Mouse (Mus musculus): ENCODE results near the gene Oard1. TPM values are rescaled to one million over a fixed set of nuclear protein-coding genes. Genes with fewer than 3 reads are reported as not detected.

Gene Oard1
- polyA plus RNA-seq, 1 experiment: 14.1 TPM

GRCm38 (mm10) chr17:48365511-48366155 is 44.2 kb upstream of the Oard1 start:
- no peak overlapping the region for H3K4me3 ChIP-seq (ENCODE audit: insufficient read depth, poor library complexity, severe bottlenecking)
- no peaks in the 10 kb centered on the region for H3K27me3 ChIP-seq (ENCODE audit: control insufficient read depth, insufficient read depth, insufficient read length)
- no peaks in the 10 kb centered on the region for H3K79me3 ChIP-seq (ENCODE audit: low read depth)
- no peak for TF ChIP-seq MYOG (IDR thresholded peaks at IDR 0.05; ENCODE audit: control insufficient read depth, extremely low read depth, insufficient read length)
- TF ChIP-seq MAX (IDR thresholded peaks at IDR 0.05): no peak
- no peak for TF ChIP-seq USF1 (IDR thresholded peaks at IDR 0.05; ENCODE audit: low read depth)
- no peak for TF ChIP-seq CEBPB (IDR thresholded peaks at IDR 0.05; ENCODE audit: low read depth)
- no peak for TF ChIP-seq CTCF (IDR thresholded peaks at IDR 0.05; ENCODE audit: control insufficient read depth, insufficient read depth, insufficient read length)
- no peak for TF ChIP-seq MYOD1 (IDR thresholded peaks at IDR 0.05; ENCODE audit: control insufficient read depth, insufficient read length, low read depth)
- no peak for TF ChIP-seq FOSL1 (IDR thresholded peaks at IDR 0.05; ENCODE audit: insufficient read depth, low read length, poor library complexity, severe bottlenecking)
- H3ac ChIP-seq (ENCODE audit: control insufficient read depth, insufficient read length, low read depth): no peak overlapping the region
- H3K36me3 ChIP-seq (ENCODE audit: control insufficient read depth, insufficient read depth): no peaks in the 10 kb centered on the region
- H3K79me2 ChIP-seq (ENCODE audit: control insufficient read depth, insufficient read depth): no peaks in the 10 kb centered on the region

- no peaks in the 10 kb centered on the region for H3K79me2 ChIP-seq (ENCODE audit: control insufficient read depth, insufficient read depth)
- no peak overlapping the region for H3K4me3 ChIP-seq (ENCODE audit: insufficient read depth, poor library complexity, severe bottlenecking)
- TF ChIP-seq CEBPB (IDR thresholded peaks at IDR 0.05; ENCODE audit: low read depth) (no peak), MYOD1 (IDR thresholded peaks at IDR 0.05; ENCODE audit: control insufficient read depth, insufficient read length, low read depth) (no peak), CTCF (IDR thresholded peaks at IDR 0.05; ENCODE audit: control insufficient read depth, insufficient read depth, insufficient read length) (no peak), FOSL1 (IDR thresholded peaks at IDR 0.05; ENCODE audit: insufficient read depth, low read length, poor library complexity, severe bottlenecking) (no peak), MAX (IDR thresholded peaks at IDR 0.05) (no peak), MYOG (IDR thresholded peaks at IDR 0.05; ENCODE audit: control insufficient read depth, extremely low read depth, insufficient read length) (no peak), USF1 (IDR thresholded peaks at IDR 0.05; ENCODE audit: low read depth) (no peak)
- no peaks in the 10 kb centered on the region for H3K79me3 ChIP-seq (ENCODE audit: low read depth)
- H3K27me3 ChIP-seq (ENCODE audit: control insufficient read depth, insufficient read depth, insufficient read length): no peaks in the 10 kb centered on the region
- H3K36me3 ChIP-seq (ENCODE audit: control insufficient read depth, insufficient read depth): no peaks in the 10 kb centered on the region
- H3ac ChIP-seq (ENCODE audit: control insufficient read depth, insufficient read length, low read depth): no peak overlapping the region
Observed at GRCm38 (mm10) chr17:48366806-48367205, 43.0 kb upstream of the Oard1 start.

- H3K79me2 ChIP-seq (ENCODE audit: control insufficient read depth, insufficient read depth): no peaks in the 10 kb centered on the region
- no peaks in the 10 kb centered on the region for H3K27me3 ChIP-seq (ENCODE audit: control insufficient read depth, insufficient read depth, insufficient read length)
- no peaks in the 10 kb centered on the region for H3K36me3 ChIP-seq (ENCODE audit: control insufficient read depth, insufficient read depth)
- no peak overlapping the region for H3K4me3 ChIP-seq (ENCODE audit: insufficient read depth, poor library complexity, severe bottlenecking)
- TF ChIP-seq CTCF (IDR thresholded peaks at IDR 0.05; ENCODE audit: control insufficient read depth, insufficient read depth, insufficient read length) (no peak), MYOG (IDR thresholded peaks at IDR 0.05; ENCODE audit: control insufficient read depth, extremely low read depth, insufficient read length) (no peak), USF1 (IDR thresholded peaks at IDR 0.05; ENCODE audit: low read depth) (no peak), MAX (IDR thresholded peaks at IDR 0.05) (no peak), FOSL1 (IDR thresholded peaks at IDR 0.05; ENCODE audit: insufficient read depth, low read length, poor library complexity, severe bottlenecking) (no peak), MYOD1 (IDR thresholded peaks at IDR 0.05; ENCODE audit: control insufficient read depth, insufficient read length, low read depth) (no peak), CEBPB (IDR thresholded peaks at IDR 0.05; ENCODE audit: low read depth) (no peak)
- no peaks in the 10 kb centered on the region for H3K79me3 ChIP-seq (ENCODE audit: low read depth)
- H3ac ChIP-seq (ENCODE audit: control insufficient read depth, insufficient read length, low read depth): no peak overlapping the region
Observed at GRCm38 (mm10) chr17:48371621-48372020, 38.2 kb upstream of the Oard1 start.

- Histone ChIP-seq H3K36me3 (ENCODE audit: control insufficient read depth, insufficient read depth) (no peaks in the 10 kb centered on the region), H3K27me3 (ENCODE audit: control insufficient read depth, insufficient read depth, insufficient read length) (no peaks in the 10 kb centered on the region), H3K4me3 (ENCODE audit: insufficient read depth, poor library complexity, severe bottlenecking) (no peak overlapping the region), H3K79me2 (ENCODE audit: control insufficient read depth, insufficient read depth) (no peaks in the 10 kb centered on the region), H3K79me3 (ENCODE audit: low read depth) (no peaks in the 10 kb centered on the region), H3ac (ENCODE audit: control insufficient read depth, insufficient read length, low read depth) (no peak overlapping the region)
- TF ChIP-seq MAX (IDR thresholded peaks at IDR 0.05): no peak
Observed at GRCm38 (mm10) chr17:48372987-48373386, 36.8 kb upstream of the Oard1 start.

GRCm38 (mm10) chr17:48376102-48376501 is 33.7 kb upstream of the Oard1 start:
- Histone ChIP-seq H3K4me3 (ENCODE audit: insufficient read depth, poor library complexity, severe bottlenecking) (no peak overlapping the region), H3K79me3 (ENCODE audit: low read depth) (no peaks in the 10 kb centered on the region), H3K79me2 (ENCODE audit: control insufficient read depth, insufficient read depth) (no peaks in the 10 kb centered on the region), H3K27me3 (ENCODE audit: control insufficient read depth, insufficient read depth, insufficient read length) (no peaks in the 10 kb centered on the region), H3ac (ENCODE audit: control insufficient read depth, insufficient read length, low read depth) (no peak overlapping the region), H3K36me3 (ENCODE audit: control insufficient read depth, insufficient read depth) (no peaks in the 10 kb centered on the region)
- no peak for TF ChIP-seq CTCF (IDR thresholded peaks at IDR 0.05; ENCODE audit: control insufficient read depth, insufficient read depth, insufficient read length)
- no peak for TF ChIP-seq MAX (IDR thresholded peaks at IDR 0.05)
- TF ChIP-seq FOSL1 (IDR thresholded peaks at IDR 0.05; ENCODE audit: insufficient read depth, low read length, poor library complexity, severe bottlenecking): no peak
- TF ChIP-seq USF1 (IDR thresholded peaks at IDR 0.05; ENCODE audit: low read depth): no peak
- no peak for TF ChIP-seq MYOG (IDR thresholded peaks at IDR 0.05; ENCODE audit: control insufficient read depth, extremely low read depth, insufficient read length)
- no peak for TF ChIP-seq CEBPB (IDR thresholded peaks at IDR 0.05; ENCODE audit: low read depth)
- no peak for TF ChIP-seq MYOD1 (IDR thresholded peaks at IDR 0.05; ENCODE audit: control insufficient read depth, insufficient read length, low read depth)

GRCm38 (mm10) chr17:48379050-48379449 is 30.8 kb upstream of the Oard1 start:
- Histone ChIP-seq H3K79me2 (ENCODE audit: control insufficient read depth, insufficient read depth) (no peaks in the 10 kb centered on the region), H3K79me3 (ENCODE audit: low read depth) (no peaks in the 10 kb centered on the region), H3K4me3 (ENCODE audit: insufficient read depth, poor library complexity, severe bottlenecking) (no peak overlapping the region), H3ac (ENCODE audit: control insufficient read depth, insufficient read length, low read depth) (no peak overlapping the region), H3K36me3 (ENCODE audit: control insufficient read depth, insufficient read depth) (no peaks in the 10 kb centered on the region), H3K27me3 (ENCODE audit: control insufficient read depth, insufficient read depth, insufficient read length) (no peaks in the 10 kb centered on the region)
- TF ChIP-seq CEBPB (IDR thresholded peaks at IDR 0.05; ENCODE audit: low read depth) (no peak), FOSL1 (IDR thresholded peaks at IDR 0.05; ENCODE audit: insufficient read depth, low read length, poor library complexity, severe bottlenecking) (no peak), MYOD1 (IDR thresholded peaks at IDR 0.05; ENCODE audit: control insufficient read depth, insufficient read length, low read depth) (no peak), MYOG (IDR thresholded peaks at IDR 0.05; ENCODE audit: control insufficient read depth, extremely low read depth, insufficient read length) (no peak), USF1 (IDR thresholded peaks at IDR 0.05; ENCODE audit: low read depth) (no peak), CTCF (IDR thresholded peaks at IDR 0.05; ENCODE audit: control insufficient read depth, insufficient read depth, insufficient read length) (no peak), MAX (IDR thresholded peaks at IDR 0.05) (no peak)

Data from C2C12 (cell line).